Mouse (Mus musculus): ENCODE data around the gene Rln1.

GRCm38 (mm10) chr19:29360251-29360650, 25.8 kb upstream of the Rln1 start:
- TF ChIP-seq CTCF (IDR thresholded peaks at IDR 0.05; ENCODE audit: low read depth, low read length): no peak
- TF ChIP-seq GATA1 (IDR thresholded peaks at IDR 0.05; ENCODE audit: borderline replicate concordance, low read length): no peak
- no peak for TF ChIP-seq POLR2AphosphoS5 (IDR thresholded peaks at IDR 0.05; ENCODE audit: insufficient replicate concordance, low read depth, low read length)
- 0 out of 2 replicates have a peak, but pooled peaks have one; percentile 15 for TF ChIP-seq TAL1 (conservative IDR thresholded peaks at IDR 0.05; ENCODE audit: low read depth, low read length)
- no peak for TF ChIP-seq GATA2 (IDR thresholded peaks at IDR 0.05; ENCODE audit: borderline replicate concordance, low read depth, low read length)

Data from G1E (cell line).